Mouse (Mus musculus) lung, postnatal 0 days (tissue): Measurements from ENCODE around the gene Ndufb4.
A peak's percentile ranks its signal among the peaks of the same experiment; 100 is the strongest.

Source experiments
- CTCF ChIP-seq: IDR thresholded peaks from 2 replicates; pipeline ENCODE4 v1.5.1; 2016; ENCODE audit warnings: antibody characterized with exemption, mild to moderate bottlenecking
- EP300 ChIP-seq: IDR thresholded peaks from 2 replicates; pipeline ENCODE4 v1.6.1; 2016; ENCODE audit warnings: antibody characterized with exemption, mild to moderate bottlenecking, control low read depth

DNA sequence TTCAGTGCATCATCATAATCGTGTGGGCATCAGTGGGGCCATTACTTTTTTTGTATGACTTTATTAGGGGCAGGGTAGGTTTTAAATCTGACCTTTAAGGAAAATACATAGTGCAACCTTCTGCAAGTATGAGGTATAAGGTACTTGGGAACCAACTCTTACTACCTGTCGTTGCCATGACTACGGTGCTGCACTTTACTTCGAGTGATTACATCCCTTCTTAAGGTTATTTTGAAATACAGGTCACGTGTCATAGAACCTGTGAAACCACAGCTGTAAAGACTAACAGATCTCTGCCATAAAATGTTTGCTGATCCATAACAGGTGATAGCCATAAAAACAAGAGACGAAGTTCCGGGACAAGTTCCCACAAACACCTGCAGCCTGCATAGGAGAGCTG, 55.8 kb downstream of the Ndufb4 start:
- no peak for TF ChIP-seq CTCF
- TF ChIP-seq EP300: 0 out of 2 replicates have a peak, but pooled peaks have one; percentile 27
